Mouse (Mus musculus): ENCODE data around the gene Ctsd.
A peak's percentile ranks its signal among the peaks of the same experiment; 100 is the strongest.

Ctsd gene

DNA sequence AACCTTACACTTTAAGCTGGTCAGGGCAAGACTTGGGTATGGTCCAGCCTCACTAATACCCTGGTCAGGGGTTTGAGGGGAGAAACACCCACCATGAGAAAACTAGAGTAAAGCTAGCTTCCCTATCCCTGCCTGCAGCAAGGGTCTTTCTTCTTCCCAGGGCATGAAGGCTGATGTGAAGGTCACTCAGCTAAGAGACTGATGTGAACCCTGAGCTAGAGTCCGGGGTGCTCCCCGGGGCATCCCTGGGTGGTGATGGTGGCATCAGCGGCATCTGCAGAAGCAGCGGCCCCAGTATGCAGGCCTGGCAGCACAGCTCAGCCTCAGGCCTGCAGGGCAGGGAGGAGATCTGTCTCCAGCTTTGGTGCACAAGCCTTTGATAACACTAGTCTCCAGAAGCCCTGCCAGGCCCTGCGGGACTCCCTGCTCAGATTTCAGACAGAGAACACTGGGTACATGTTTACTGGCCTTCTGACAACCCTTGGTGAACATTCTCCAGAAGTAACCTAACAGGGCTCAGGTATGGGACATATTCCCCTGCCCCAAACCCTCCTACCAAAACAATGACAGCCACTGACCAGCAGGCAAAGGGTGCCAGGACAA, 13.3 kb downstream of the Ctsd start:
- DNase-seq (ENCODE audit: low read depth): no peak

DNA sequence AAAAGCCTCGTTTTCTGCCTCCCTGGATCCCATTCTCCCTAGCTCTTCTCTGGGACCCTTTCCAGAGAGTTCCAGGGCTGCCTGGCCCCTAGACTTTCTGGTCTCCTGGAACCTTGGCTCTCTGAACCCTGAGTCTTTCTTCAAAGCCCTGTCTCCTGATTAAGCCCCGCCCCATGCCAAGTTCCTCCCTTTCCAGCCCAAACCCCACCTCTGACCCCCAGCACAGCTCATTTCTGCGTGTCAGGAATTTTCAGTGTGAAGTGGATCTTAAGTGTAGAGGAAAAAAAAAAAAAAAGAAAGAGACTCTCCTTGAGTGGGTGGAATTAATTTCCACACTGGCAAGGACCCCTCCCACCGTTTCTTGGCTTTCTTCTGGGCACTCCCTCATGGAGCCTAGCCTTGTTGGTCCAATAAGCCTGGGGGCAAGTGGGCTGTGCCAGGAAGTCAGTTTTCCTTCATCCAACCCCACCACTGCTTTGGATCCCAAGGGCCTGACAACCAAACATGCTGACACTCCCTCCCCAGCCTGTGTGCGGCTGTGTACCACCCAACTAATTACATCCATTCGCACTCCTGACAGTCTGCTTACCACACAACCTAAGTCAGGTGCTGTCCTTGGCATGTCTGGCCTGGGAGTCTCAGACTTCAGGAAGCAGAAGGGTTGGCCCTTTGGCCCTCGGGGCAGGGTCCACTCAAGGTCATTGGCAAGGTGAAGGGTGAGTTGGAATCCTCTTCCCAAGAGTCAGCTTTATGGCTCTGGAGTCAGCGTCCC, 14.0 kb downstream of the Ctsd start, which contains the start of gene Ifitm10:
Ifitm10 (minus strand) TSS at position 113 of the 772 bp plus-strand sequence.
- peak; percentile 94 for DNase-seq (ENCODE audit: low read depth)

DNA sequence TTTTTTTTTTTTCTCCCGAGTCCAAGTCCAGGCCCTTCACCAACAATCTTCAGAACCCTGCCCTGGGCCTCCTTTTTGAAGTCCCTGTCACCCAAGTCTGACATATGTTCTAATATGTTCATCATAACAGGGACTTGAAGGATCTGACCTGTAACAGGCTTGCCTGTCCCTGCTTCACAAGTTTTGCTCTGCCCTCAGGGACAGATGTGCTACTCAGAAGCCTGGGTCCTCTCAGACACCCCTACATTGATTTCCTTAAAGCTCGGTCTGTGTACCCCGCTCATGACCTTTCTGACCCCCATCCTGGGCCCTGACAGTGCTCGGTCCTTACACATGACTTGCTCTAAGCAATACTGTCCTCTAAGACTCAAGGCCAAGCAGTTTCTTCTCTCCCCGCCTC, 14.8 kb downstream of the Ctsd start:
- no peak for DNase-seq (ENCODE audit: low read depth)

DNA sequence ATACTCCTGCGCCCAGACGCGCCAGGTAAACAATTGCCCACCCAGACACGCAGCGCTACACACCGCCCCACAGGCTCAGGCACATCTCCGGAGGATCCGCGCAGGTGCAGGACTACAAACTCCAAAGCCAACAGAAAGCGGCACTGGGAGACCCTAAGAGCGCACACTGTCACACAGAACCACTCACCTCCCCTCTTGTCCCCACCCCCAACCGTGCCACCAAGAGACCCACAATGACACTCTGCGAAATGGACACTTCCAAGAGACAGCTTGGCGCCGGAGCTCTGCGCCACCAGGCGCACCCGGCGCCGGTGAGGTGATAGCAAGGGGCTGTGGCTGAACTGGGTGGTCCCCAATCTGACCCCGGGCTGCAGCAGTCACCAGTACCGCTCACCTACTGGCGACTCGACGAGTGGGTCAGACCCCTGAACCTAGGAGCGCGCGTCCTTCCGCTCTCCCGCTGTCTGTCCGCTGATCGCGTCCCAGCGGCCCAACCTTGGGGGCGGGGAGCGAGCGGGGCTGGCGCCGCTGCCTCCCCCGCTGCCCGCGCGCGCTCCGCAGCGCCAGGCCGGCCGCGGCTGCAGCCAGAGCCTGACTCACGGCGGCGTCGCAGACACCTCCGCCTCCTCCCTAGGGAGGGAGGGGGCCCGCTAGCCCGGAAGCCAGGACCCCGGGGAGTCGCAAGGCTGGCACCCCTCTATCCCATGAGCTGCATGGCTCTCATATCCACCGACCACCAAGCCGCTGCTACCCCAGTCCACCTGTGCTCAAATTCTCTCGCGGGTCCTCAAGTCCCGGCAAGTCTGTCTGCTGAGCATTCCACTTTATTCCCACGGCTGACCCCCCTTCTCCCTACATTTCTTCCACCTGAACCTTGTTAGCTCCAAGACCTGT, 15.8 kb downstream of the Ctsd start:
- no peak for DNase-seq (ENCODE audit: low read depth)

DNA sequence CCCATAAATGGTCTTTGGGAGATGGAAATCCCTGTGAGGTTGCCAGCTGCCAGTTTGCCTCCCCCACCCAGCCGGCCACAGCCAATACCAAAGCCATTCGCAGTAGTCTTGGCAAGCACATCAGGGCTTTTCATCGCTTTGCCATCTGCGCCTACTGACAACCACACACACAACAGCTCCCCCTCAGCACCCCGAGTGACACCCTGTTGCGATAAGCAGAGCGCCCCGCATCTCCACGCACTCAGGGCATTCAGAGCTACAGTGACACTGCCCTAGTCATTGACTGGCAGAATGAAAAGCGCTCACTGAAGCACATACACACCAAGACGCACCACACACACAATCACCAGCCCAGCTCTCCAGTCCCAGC, 16.5 kb downstream of the Ctsd start:
- DNase-seq (ENCODE audit: low read depth): no peak

DNA sequence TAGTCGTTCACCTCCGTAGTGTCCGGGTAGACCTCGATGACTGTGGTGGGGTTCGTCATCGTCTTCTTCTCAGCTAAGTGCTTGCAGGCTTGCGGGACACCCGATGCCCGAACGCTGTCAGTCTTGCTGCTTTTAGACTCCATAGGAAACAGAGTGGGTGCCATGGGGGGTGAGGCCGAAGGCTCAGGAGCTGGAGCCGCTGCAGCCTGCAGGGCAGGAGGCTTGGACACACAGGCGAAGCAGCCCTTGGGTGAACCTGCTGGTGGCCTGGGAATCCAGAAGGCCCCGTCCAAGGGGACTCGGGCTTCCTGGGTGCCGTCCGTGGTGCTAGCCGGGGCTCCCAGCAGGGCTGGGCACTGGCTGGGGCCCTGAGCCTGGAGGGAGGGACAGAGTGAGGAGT, 16.9 kb downstream of the Ctsd start:
- no peak for DNase-seq (ENCODE audit: low read depth)

DNA sequence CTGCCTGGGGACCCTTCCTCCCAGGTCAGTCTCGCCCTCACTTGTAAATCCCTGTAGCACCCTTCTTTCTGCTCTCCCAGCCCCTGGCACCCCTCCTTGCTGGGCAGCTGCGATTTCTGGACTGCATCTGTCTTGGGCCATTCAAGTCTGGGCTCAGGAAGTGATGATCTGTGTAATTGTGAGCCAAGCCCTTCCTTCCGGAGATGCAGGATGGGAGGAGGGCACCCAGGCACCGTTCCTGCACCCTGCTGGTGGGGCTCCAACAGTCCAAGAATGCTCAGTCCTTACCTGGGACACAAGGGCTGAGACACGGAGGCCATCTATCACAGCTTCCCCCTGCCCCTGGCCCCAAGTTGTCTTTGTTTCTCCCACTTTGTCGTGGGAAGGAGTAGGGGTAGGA, 18.0 kb downstream of the Ctsd start:
- no peak for DNase-seq (ENCODE audit: low read depth)

DNA sequence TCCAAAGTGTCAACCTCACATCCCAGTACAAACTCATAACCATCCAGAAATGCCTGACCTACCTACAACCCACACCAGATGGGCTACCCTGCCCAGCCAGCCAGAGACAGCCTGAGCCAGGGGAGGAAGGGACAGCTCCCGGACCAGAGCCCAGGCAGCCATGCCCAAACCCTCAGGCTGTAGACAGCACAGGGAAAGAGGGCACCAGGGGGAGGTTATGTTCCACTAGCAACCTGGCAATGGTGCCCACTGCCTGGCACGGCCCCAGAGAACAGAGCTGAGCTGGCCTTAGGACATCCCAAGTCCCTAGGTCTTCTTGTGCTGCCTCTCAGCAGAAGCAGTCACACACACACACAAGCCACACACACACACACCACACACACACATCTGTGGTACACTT, 19.0 kb downstream of the Ctsd start:
- DNase-seq (ENCODE audit: low read depth): no peak

DNA sequence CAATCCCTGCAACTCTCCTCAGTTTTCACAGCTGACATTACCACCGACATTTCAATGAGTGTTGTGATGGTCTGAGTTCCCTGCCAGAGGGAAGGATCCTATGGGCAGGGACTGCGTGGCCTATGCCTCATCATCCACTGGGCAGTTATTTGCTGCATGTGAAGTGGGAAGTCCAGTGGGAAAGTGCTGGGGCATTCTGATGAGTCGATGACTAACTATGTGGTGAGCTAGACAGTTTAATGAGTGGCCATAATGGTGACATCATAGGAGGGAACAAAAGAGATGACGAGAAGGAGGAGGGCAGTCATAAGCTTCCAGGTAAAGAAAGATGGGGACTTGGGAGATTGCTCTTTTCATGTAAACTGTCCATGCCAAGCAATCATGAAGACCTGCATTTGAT, 24.7 kb downstream of the Ctsd start:
- peak; percentile 54 for DNase-seq (ENCODE audit: low read depth)

DNA sequence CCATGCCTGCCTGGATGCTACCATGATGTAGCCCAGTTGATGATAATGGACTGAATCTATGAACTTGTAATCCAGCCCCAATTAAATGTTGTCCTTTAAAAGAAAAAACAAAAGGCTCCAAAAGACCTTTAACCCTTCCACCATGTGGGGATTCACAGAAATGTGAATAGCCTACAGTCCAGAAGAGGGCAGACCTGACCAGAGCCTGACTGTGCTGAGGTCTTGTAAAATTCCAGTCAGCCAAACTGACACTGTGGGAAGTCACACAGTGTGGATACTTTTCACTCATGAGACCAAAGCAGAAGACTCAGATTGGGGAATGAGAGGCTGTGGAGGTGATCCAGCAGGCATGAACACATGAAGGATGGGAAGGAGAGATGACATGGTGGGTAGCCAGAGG, 27.1 kb downstream of the Ctsd start:
- DNase-seq (ENCODE audit: low read depth): no peak

DNA sequence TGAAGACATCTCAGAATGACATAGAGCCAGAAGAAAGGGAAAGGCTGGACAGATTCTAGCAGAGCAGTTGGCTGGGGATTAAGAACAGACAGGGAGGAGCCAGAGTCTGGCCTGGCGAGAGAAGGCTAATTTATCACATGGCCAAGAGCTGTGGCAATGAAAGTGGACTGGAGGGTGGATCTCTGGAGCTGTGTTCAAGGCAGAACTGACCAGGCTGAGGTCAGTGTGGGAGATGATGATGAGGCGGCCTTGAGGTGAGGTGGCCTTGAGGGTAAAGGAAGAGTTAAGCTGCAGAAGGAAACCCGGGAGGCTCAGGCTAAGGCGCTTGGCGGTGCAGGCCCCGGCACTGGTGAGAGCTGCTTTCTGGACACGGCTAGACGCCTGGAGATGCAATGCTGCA, 28.7 kb downstream of the Ctsd start:
- no peak for DNase-seq (ENCODE audit: low read depth)

DNA sequence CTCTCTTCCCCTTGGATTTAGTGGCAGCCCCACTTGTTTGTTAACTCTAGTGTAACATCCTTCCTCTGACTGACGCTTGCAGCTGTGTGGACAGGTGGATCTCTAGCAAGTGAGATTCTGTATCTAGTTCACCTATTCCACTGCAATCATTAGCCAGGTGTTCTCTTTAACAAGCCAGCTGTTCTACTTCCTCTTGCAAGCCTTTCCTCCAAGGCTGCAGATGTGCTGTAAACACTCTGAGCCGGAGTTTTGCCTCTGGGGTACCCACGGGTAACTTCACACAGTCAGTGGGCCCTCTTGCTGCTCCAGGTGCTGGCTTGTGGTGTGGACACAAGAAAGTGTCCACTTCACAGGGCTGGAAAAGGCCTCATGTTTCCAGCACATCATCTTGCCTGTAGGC, 30.3 kb downstream of the Ctsd start:
- DNase-seq (ENCODE audit: low read depth): no peak

DNA sequence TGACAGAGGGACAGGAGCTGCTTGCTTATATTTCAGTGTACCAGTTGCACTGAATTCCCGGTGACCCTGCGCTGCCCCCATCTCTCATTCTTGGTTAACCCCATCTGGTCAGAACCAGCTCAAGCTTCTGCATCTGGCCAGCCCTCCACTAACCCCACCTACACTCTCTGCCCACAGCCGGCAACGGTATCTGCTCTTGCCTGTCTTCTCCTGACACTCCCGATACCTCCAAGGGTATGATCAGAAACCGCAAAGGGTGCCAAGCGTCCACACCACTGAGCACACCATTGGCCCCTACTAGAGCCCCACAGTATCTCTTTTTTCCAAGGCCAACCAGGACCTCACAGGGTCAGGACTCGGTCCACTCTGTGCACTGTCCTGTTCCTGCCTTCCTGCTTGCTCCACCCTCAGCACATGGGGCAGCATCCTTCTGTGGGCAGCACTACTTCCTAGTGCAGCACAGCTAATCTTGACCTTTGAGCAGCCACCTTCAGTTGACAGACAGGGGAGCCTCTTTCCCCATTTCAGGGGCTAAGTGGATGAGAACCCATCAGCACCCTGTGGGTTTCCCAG, 33.1 kb downstream of the Ctsd start:
- no peak for DNase-seq (ENCODE audit: low read depth)

DNA sequence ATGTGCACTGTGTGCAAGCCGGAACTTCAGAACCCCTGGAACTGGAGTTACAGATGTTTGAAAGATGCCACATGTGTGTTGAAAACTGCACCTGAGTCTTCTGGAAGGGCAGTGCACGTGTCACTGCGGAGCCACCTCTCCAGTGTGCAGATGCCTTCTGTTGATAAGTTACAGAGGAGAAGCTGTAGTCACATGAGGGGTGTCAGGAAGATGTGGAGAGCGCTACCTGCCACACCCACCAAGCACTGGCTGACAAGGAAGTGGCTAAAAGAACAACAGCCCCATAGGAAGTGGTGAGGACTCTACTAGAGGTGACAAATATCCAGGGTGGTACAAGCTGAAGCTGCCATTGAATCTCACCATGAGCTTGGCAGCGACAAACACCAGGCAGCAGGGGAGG, 34.0 kb downstream of the Ctsd start:
- no peak for DNase-seq (ENCODE audit: low read depth)

DNA sequence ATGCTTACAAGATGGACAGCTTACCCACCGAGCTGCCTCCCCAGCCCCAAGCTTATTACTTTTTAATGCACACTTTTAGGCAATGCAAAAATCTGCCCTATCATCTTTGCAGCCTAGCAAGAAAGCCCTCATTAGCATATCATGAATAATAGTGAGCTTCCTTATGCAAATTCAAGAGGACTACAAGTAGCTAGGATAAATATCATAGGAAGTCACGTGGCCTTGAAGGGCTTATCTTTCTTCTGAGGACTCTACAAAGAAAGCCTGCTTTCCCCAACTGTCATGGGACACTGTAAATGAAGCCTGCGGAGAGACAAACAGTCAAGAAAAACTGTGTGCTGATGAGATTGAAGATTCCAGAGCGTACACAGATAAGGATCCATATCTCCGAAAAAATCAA, 36.3 kb downstream of the Ctsd start:
- DNase-seq (ENCODE audit: low read depth): no peak

DNA sequence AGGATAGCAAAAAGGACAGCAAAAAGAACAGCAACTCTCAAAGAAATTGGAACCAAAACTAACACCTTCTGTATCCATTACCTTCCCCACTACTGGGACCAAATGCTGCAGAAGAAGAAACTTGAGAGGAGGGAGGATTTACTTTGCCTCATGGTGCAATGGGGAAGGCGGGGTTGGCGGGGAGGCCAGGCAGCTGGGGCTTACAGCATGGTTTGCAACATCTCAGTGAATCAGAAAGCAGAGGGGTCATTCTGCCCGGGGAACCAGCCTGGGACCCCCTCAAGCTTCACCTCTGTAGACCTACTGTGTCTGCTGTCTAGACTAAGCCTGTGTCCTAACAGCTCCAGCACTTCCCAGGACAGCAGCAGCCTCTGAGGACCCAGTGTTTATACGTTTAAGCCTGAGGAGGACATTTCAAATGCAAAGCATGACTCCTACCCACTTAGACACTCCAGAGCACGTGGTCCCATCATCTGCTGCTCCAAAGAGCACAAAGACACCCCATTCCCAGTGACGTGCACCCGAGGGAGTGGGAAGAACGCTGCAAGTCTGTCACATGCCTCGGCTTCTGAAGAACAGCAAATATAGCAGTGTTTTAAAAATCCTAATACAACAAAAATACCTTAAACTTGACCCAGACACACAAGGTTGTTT, 38.4 kb downstream of the Ctsd start:
- DNase-seq (ENCODE audit: low read depth): no peak

DNA sequence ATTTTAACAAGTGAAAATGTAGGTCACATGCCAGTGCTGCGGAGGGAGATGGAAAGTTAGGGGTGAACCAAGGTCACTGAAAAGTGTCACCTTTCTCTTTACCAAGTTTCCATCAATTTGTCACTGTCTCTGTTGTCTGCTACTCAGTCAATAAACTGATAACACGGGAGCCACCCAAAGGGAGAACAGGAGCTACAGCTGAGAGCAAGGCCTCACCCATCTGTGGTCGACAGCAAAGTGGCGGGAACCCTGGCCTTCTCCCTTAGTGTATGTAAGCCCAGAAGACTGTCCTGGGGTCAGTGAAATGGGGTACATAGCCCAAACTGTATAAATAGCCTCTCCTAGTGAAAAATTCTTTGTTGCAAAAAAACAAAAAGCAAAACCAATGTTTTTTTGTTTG, 40.3 kb downstream of the Ctsd start:
- DNase-seq (ENCODE audit: low read depth): no peak

DNA sequence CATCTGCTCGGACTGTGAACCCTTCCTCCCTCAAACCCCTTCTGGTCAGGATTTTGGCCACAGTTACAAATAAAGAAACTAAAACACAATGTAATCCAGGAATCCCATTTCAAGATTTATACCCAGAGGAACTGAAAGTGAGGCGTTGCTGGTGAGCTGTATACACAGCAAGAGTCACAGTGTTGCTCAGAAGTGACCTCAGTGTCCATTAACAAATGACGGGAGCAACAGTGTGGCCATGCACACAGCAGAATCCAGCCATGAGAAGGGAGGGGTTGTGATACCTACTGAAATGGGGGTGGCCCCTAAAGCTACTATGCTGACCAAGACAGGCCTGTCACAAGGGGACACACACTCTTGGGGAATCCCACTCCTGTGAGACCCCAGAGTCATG, 45.6 kb downstream of the Ctsd start:
- no peak for DNase-seq (ENCODE audit: low read depth)

DNA sequence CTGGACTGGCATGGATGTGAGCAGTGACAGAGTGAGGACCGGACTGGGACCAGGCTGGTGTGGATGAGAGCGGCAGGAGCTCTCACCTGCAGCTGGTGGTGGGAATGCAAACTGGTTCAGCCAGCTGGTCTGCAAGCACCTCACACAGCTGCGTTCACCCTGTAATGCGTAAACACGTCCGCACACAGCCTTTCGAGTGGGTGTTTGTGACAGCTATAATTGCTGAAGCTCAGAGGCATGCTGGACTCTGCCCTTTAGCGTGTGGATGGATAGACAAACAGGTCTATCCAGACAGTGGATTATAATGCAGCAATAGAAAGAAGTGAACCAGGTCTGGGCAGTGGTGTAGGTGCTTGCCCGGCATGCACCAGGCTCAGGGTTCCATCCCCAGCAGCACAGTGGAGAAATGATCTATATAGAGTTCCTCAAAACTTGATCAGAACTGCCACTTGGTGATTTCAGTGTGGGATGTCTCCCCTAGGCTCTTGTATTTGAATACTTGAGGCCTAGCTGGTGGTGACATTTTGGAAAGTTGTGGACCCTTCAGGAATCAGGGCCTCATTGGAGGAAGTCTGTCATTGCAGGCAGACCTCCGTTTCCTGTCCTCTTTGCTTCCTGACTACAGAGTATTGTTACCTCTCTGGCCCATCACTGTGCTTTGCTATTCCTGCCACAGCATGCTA, 46.1 kb downstream of the Ctsd start:
- no peak for DNase-seq (ENCODE audit: low read depth)

DNA sequence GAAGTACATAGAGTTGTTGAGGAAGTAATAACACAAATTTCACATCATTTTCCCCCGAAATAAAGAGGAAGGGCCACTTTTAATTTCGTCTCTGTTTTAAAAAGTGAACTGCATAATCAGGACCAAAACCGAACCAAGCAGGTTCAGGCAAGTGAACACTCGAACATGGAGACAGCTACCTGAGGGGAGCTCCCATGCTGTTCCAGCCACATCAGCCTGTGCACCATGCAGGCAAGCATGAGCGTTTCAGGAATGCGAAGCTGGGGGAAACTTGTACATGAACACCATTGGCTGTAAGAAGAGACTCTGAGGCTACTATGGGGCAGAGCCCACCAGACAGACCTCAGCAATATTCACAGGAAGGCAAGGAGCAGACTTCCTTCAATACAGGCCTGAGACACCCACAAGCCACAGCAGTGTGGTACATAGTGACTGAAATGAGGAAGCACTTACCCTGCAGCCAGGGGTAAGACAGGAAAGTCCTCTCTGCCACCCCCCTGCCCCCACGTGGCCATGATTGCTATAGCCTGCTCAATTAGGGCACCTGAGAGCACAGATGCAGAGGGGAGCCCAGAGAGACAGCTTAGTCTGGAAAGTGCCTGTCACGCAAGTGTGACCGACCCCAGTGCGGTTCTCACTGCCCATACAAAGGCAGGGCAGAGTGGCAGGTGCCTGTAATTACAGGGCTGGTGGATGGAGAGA, 47.4 kb downstream of the Ctsd start:
- DNase-seq (ENCODE audit: low read depth): no peak

DNA sequence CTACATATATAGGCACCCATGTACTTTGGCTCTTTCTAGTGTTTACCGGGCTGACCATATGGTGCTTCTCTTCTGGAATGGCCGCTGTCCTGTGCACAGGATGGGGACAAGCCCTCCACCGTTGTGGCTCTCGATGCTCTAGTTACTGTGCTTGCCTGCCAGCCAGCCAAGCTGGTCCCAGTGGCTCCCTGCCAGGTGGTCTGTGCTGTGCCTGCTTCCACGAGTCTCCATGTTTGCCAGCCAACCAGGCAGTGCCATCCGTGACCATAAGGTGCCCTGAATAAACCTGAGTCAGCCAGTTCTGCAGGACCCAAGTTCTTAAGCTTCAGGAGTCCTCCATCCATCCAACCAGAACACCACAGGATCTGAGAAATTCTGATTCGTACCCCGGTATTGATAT, 52.7 kb downstream of the Ctsd start:
- DNase-seq (ENCODE audit: low read depth): no peak
